Mouse (Mus musculus) layer of hippocampus, adult 18-20 months (tissue): ENCODE measurements at regions not wholly inside any gene's neighbourhood (a gene's known extent, or its start where the extent isn't known, plus 50 kb on each side); places are given as distances from the start of the nearest gene placed in this dataset.

Experiments used
- DNase-seq, 2 experiments: peaks; one replicate each; pipeline ENCODE4 v3.0.0; 2022; ENCODE audit warnings: low spot score in 2 of 2

DNA sequence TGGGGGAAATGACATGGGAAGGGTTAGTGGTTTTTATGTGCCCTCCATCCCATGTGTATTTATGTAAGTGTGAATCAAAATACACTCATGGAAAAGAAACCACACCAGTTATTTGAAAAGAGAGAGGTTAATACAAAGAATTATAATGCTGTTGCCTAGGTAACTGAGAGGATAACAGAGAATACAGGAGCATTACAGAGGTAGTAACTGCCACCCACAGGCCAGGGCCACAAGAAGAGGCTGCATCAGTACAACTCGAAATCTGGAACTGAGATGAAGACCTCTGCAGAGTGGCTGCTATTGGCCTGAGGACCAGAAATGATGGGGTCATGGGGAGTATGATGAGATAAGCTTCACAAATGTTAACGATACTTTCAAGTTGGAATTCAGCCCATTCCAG is 243.4 kb upstream of the Ldb2 start:
- DNase-seq, result peak in 1 of 2 experiments; percentile 10

DNA sequence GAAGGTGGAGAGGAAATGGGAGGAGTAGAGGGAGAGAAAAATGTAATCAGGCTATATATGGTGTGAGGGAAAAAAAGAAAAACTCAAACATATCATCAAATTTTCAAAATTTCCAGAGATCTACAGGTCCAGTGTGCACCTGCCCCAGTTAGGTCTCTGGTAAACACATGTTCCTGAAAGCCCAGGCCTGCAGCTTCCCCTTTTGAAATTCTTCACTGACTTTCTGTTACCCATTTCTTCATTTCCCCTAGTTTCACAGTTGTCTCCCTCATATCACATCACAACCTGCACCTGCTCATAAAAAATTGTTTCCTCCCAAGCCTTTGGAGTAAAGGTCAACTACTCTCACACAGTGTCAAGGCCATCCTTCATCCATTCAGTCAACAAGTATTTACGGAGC is 236.9 kb upstream of the Ldb2 start:
- no peak for DNase-seq

DNA sequence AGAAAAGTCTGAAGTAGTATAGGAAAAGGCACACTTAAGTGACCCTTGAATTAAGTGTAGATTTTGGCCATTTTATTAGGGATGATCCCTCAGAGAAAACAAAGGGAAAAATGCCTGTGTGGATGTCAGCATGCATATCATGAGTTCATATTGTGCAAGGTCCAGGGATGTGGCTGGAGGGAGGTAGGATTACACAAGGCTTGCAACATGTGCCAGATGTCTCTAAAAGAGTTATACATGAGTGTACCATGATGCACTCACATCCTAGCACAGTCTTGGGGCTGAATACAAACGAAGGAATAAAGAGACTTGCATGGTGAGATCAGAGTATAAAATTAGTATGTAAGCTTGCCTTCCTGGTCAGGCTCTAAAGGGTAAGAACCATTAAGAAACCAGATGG is 233.7 kb upstream of the Ldb2 start:
- no peak for DNase-seq

DNA sequence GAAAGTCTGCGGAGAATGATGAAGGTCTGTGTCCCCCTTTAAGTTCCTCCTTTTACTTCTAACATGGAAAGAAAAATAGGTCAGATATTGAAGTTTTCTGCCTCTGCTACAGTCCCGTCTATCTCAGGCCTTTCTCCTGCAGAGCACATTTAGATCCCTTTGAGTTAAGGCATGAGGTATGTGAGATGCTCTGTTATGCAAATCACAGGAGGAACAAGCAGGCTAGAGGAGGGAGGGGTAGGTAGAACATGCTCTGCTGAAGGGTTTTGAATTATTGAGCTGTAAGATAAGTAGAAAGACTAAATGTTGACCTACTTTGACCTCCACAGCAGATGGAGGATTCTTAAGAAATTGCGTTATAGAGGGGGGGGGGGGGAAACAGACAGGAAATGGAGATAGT is 228.4 kb upstream of the Ldb2 start:
- no peak for DNase-seq

DNA sequence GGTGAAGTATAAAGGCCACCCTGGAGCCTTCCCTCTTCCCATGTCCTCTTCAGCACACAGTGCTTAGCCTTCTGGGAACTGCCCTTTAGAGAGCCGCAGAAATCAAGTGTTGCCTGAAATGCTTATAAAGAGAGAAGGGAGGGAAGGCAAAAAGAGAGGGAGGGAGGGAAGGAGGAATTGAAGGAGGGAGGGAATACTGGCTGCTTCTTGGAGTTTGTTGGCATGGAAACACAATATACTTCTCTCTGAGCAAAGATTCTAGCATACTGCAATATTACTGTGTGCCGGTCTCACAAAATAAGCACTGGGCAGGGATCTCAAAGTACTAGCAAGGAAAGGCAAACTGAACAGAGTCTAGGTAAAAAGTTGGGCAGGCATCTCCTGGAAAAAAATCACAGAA is 225.9 kb upstream of the Ldb2 start:
- no peak for DNase-seq

DNA sequence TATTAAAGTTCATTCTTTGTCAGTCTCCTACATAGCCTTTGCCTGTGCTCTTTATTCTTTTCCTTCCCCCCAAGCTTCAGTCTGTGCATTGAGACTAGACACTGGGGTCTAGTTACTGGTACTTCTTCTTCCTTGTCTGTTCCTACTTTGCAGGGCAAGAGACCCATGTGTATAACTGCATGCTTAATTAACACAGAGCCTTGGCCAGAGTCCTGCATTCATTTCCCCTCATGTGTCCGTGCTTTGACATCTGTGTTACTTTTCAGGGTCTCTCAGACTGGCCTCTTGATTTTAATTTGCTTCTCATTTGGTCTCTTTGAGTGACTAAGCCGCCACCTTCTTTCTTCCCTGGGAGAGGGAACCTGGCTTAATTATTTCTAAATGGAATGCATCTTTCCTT is 208.4 kb upstream of the Ldb2 start:
- DNase-seq, result no peak

DNA sequence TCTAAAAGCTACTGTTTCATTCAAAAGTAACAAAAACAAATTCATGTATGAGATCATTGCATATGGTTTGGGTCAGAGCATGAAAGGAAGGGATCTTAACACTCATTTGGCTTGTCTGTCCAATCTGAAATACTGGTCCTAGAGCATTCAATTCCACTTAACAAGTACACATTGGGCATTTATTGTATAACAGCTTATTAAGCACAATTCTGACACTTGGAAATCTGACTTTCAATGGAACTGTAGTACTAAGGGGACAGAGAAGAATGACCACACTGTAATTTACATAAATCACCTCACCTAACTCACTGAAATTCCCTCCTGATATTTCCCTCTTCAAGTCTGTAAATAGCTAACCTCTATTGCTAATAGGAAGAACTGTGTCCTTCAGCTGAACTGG is 201.5 kb upstream of the Ldb2 start:
- DNase-seq, result no peak

DNA sequence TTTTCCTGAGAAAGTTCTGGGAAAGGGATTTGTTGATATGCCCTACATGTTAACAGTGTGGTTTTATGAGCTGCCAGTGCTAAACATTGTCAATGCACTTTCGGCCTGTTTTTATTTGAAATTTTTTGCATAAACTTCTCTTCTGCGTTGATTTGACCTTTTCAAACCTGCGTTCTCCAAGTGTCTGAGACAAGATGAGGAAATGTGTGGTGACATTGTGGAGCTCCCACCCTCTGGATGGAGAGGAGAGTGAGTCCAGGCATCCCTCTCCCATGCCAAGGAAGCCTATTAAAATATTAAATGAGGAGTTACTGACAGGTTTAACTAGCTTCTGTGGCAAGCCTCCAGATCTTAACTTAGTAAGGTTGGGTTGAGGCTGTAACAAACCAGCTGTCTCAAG is 199.6 kb upstream of the Ldb2 start:
- DNase-seq, result no peak

DNA sequence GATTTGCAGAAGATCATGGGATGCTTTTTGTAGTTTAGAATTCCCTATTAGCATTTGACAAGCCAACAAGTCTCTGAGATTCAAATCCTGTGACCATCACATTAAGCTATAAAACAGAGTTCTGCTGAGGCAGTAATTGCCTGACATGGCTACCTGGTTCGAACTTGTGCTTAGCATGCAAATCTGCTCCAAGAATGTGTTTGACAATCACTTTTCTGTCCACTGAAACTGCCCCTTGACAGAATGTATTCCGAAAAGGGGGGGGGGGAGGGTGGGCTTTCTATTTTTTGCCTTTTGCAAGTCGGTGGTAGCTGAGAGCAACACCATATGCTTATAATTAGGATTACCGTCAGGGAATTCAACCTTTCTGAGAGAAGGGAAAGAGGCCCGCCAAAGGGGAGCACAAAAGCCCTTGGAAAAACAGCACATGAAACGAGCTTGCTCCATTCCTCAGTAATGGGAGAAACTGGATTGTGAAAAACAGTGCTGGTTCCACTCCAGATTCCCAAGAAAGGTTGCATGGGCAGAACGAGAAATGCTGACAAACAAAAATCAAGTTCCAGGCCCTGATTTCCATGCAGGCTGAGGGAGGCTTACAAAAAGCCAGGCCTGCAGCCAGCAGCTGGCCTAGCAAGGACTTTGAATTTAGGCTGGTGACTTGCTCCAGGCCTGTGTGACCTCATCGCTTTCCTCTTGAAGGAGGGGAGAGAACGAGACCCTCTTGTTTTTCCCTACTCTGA is 176.1 kb upstream of the Ldb2 start:
- peak; percentile 16 to 51 for DNase-seq

DNA sequence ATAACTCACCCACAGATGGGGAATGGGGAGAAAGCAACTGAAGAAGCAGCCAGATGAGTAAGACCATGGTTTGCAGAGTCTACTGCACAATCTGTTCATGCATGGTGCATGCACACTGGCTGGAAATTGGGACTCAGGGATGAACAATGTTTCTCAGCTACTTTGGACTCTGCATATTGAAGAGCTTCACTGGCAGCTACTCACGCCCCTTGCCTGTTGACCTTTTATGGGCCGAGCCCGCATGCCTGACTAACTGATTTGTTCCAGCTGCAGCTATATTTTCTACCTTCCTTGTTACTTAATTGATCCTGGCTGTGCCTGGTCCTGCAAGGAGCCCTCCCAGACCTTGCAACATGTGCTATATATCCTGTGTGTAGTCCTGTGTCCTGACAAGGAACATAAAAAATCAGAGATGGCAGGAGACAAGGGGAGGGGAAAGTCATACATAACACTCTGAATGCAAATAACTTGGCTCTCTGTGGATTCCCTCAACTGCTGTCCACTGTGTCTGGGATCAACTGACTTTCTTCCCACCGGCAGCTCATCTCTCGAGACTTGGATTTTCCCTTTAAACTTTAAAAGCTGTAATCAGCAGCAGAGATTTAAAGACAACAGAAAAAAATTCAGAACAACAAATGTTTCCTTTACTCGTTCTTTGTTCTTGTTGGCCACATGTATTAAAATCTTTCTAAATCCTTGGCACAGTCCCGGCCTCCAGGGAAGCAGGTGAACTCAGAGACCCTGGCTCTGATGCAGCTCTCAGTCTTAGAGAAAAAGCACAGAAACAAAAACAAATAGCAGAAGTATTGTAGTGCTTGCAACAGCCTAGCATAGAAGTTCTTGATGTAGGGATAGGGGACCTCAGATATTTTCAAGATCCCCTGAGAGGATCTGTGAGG is 143.8 kb upstream of the Ldb2 start:
- no peak for DNase-seq

DNA sequence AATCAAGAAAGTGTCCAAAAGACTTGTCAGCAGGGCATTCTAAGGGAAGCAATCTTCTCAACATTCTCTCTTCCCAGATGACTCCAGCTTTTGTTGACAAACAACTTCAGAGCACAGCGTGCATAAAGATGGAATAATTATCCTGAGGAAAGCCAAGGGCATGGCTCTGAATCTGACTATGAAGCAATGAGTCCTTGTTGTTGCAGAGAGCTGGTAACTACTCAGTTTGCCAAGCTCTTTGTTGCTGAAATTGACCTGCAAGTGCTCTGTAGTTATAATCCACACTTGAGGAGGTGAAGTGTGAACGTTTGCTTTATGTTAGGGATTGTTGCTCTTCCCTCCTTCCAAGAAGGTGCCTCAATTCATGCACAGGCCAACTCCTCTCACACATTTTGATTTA is 143.1 kb upstream of the Ldb2 start:
- no peak for DNase-seq

DNA sequence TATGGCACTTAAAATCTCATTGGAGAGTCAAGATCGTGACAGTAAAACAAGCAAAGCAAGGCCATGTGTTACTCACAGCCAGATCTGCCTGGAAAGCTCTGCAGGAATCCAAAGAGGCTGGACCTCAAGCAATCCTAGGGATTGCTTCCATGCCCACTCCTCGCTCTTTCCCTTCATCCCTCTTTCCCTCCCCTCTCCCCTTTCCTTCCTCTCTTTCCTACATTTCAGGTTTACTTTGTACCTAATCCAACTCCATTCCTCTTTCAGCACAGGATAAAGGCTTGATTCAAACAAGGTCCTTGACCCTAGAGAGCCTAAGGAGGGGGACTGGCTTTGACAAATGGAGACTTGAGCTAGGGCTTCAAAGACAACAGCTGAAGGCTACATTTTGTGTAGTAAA is 126.0 kb upstream of the Ldb2 start:
- DNase-seq, result no peak

DNA sequence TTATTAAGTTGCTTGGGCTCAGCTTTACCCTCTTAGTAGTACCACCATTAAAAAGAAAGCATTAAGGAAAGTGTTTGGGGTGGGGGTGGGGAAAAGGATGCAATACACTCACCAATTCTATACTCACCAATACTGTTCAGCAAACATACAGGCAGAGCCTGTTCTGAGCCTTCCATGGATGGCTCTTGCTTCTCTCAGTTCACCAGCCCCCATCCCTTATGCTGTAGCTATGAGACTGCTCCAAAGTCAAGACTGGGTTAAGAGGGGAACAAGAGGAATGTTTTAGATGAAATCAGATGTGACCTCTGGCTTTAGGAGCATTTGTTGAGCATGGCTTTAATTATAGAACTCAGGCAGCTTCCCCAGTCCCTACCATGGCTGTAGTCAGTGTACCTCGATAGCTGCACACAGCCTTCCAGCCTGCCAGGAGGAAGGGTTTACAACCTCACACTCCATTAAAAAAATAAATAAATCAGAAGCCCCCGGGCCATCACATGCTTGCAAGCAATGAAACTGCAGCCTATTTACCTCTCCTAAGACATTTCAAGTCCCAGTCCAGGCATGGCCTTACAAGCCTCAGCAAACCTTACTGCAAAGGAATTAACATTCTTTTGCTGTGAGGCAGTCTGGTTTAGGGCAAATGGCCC is 122.8 kb upstream of the Ldb2 start:
- DNase-seq, result no peak

DNA sequence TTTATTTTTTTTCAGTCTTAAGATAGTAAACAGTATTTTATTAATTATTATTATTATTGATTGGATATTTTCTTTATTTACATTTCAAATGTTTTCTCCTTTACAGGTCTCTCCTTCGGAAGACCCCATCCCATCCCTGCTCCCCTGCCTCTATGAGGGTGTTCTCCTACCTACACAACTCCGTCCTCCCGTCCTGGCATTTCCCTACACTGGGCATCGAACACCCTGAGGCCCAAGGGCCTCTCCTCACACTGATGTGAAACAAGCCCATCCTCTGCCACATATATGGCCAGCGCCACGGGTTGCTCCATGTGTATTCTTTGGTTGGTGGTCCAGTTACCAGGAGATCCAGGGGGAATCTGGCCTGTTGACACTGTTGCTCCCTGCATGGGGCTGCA is 118.3 kb upstream of the Ldb2 start:
- DNase-seq, result no peak

DNA sequence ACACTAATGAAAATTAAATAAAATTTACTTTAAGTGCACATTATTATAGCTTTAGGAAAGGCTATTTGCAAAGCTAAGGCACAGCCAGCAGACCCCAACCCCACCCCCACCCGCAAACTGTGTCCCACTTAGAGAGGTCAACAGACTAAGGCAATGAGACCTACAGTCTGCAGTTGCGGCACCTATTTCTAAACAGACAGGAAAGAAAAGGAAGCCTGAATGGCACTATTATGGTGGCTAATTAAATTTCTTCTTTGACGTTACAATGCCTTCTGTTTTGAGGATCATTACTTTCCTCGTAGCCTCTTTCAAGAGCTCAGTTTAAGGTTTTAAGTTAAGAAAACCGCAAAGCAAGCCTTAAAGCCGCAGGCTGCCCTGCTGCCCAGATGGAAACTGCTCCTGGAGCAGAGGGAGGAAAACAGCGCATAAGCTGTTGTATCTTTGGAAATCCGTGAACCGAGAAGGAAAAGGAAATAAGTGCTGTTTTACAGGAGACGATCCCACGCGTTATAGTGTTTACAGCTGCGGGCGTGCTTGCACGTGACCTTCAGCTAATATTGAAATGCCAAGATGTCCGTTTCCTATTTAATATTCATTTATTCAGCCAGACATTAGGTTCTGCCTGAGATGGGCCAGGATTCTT is 117.8 kb upstream of the Ldb2 start:
- DNase-seq, result peak in 1 of 2 experiments; percentile 19

DNA sequence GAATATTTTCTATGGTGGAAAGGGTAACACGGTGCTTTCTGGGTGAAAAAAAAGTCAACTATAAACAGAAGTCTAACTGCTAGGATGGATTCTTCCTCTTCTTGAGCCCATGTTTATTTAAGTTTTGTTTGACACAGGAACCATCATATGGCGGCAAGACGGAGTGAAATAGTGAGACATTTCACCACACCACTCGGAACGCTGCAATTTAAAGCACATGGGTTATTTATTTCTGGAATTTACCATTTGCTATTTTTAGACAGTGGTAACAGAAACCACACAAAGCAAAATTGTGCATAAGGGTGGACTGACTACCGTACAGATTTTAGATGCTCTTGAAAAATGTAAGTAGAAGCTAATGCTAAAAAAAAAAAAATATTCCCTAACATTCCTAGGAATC is 103.1 kb upstream of the Ldb2 start:
- DNase-seq, result no peak

DNA sequence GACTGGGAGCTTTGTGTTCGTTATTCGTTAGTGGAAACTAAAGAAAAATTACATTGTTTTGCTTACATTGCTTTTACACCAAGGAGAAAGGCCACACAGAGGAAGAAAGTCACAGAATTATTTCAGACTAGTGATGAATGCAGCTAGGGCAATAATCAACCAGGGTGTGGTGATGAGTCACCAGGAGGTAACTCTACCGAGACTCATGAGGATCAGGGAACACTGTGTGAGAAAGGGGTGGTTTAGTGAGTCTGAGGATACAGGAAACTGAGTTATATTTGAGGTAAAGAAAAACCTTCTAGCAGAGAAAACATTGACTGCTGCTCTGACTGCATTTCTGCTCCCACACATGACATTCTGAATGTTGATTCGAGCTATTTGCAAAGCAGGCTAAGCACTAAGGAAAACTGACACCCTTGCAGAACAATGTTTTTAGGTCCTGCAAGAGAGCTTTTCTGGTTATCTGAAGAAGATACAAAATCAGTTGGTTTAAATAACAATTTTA is 87.1 kb upstream of the Ldb2 start:
- no peak for DNase-seq

DNA sequence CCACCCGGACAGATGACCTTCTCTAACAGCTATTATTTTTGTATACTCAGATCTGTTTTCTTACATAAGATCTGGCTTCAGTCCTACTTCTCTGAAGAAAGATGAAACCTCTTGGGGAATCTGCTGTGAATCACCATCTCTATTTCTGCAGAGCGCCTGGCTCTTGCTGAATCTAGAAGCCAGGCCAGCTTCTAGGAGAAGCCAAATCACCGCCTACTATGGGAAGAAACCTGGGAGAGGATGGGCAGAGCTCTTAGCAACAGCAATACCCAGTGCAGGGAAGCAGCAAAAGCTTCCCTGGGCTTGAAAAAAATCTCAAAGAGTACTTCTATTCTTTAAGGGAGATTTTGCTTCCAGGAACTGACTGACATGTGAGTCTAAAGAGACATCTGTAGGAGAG is 77.5 kb upstream of the Ldb2 start:
- peak; percentile 70 to 75 for DNase-seq

DNA sequence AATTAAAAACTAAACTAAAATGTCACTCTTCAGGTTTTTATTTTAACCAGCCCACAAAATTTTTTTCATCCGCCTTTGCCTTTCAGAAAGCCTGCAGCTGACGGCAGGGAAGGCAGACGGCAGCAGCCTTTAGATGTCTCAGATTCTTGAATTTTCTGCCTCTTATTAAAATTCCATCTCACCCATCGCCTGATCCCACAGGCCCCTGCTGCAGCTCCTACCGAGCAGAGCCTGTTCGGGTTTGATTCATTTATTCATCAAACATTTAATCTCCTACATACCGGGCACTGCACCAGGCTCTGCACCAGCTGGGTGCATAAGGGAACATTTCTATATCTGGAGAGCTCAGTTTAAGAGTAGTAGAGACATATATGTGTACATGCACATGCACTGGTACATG is 72.8 kb upstream of the Ldb2 start:
- peak in 1 of 2 experiments; percentile 43 for DNase-seq

DNA sequence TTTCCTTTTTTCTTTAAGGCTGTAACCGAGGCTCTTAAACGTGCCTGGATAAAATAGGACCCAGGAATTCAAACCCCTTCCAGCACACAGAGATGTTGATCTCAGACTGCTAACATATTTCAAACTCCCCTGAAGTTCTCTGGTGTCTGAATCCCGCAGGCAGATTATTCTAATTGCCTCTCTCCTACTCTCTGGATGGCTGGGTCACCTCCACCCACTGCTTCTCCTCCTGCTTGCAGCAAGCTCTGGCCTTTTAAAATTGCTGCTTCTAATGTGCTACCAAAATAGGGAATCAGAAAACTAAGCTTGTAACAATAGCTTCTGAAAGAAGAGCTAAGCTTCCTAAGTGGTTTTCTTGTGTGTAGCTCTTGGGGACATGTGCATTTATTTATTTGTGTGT is 64.4 kb upstream of the Ldb2 start:
- no peak for DNase-seq

DNA sequence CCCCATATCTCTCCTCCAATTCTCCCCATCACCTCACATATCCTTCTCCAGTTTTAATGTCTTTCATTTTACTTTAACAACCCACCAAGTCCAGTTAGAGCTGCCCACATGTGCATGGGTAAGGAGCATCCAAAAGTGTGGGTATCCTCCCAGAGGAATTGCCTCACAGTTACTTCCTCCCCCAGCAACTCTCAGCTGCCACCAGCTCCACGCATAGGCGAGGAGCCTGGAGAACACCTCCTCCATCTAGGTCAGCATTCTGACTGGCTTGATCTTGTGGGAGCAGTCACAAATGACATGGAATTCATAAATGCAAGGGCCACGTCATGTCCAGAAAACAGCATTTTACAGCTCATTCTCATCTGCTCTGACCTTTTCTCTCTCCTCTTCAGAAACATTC is 63.9 kb upstream of the Ldb2 start:
- DNase-seq, result no peak

DNA sequence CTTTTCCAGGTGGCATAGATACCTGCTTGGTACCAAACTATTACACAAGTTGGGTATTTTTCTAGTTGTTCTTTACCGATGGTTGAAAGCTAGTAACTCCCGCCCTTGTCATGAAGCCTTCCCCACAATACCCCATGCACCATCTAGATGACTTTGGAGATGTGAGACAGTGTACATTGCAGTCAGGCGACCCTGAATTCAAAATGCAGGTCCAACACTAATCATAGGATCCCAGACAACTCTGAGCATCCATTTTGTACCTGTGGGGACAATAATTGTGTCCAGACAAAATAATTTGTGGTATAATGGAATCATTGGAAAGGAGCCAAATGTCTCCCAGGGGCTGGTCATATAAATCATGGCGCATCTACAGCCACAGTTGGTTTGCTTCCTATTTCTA is 54.7 kb upstream of the Ldb2 start:
- DNase-seq, result no peak
